Mouse (Mus musculus) brain, embryonic 14.5 days (tissue): Measurements from ENCODE around the gene Utp3. TPM values are rescaled to one million over a fixed set of nuclear protein-coding genes. Genes with fewer than 3 reads are reported as not detected.

ENCODE experiments used
- DNase-seq: peaks from one replicate; pipeline ENCODE4 v3.0.0-alpha.2; 2011; ENCODE audit warnings: low read depth
- CTCF ChIP-seq: fragments of 200-500 bp; IDR thresholded peaks from 2 replicates; pipeline ENCODE4 v1.5.1; 2012; ENCODE audit warnings: inconsistent platforms, mild to moderate bottlenecking, moderate library complexity, borderline replicate concordance; ENCODE audit not compliant: insufficient read depth, insufficient read length; ENCODE audit errors: extremely low read depth
- POLR2A ChIP-seq: fragments of 200-500 bp; IDR thresholded peaks from 2 replicates; pipeline ENCODE4 v1.6.1; 2012; ENCODE audit warnings: mild to moderate bottlenecking, inconsistent platforms, borderline replicate concordance; ENCODE audit not compliant: poor library complexity, insufficient read depth, insufficient read length, severe bottlenecking; ENCODE audit errors: extremely low read depth
- polyA plus RNA-seq: library from polyadenylated mRNA; depleted of rRNA; stranded (reverse); fragments of >200 nt; gene quantifications from 2 replicates; pipeline ENCODE4 v1.2.3, GENCODE M21; 2012

Gene Utp3
- polyA plus RNA-seq, 1 experiment = 31.7 TPM

DNA sequence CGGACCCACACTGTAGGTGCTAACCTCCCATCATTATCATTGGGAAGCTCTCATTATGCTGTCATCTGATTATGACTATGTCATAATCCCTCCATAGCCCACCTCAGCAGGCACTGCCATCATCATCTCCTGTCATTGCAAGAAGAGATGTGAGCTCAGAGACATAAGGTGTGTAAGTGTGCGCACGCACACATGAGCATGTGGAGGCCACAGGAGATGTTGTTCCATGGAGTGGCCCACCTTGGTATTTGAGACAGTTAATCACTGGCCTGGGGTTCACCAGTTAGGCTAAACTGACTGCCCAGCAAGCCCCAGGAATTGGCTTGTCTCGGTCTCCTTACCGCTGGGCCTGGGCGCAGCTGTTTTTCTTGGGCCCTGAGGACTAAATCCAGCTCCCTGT is 27.1 kb downstream of the Utp3 start:
- TF ChIP-seq CTCF (no peak), POLR2A (no peak)
- no peak for DNase-seq

DNA sequence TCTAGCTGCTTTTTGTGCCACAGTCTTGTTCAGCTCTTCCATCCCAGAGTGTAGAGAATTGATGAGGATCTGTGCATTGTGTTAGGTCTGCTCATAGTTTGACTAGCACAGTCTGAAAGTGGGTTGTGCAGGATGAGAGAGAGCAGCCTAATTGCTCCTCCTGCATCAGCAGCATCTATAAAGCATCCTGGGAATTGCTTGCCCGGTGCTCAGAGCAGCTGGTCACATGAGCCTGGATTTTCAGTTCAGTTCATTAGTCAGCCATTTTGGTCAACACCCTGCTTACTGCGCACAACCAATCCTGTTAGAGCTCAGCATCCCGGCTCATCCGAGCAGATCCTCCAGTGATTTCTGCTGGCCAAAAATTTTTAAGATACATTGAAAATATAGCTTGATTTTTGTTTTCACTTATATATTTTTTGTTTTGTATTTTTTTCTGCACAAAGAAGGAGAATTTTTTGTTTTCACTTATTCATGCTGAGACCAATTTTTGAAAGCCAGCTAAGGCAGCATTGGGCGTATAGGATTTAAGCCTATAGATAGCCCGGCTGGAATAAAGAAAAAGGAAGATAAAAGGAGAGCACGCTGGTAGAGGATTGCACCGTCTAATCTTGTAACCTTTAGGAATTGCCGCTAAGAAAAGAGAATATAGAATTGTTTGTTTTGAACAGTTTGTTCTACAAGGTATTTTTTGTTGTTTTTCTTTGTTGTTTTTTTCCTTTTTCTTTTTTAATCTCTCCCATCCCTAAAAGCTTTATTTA is 29.2 kb downstream of the Utp3 start:
- peak; percentile 99 for DNase-seq
- TF ChIP-seq POLR2A (peak; percentile 62; the same call in 1 of the 2 replicates), CTCF (no peak)

DNA sequence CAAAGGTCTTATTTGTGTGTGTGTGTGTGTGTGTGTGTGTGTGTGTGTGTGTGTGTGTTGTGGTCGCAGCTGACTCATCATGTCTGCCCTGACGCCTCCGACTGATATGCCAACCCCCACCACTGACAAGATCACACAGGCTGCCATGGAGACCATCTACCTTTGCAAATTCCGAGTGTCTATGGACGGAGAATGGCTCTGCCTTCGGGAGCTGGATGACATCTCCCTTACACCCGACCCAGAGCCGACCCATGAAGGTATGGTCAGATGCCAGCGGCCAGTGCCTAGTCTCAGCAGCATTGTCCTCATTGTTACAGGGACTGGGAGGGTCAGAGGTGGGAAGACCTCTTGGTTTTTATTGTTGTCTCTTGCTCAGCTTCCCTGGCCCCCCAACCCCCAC is 29.8 kb downstream of the Utp3 start:
- DNase-seq = peak; percentile 79
- TF ChIP-seq CTCF (no peak), POLR2A (no peak)

DNA sequence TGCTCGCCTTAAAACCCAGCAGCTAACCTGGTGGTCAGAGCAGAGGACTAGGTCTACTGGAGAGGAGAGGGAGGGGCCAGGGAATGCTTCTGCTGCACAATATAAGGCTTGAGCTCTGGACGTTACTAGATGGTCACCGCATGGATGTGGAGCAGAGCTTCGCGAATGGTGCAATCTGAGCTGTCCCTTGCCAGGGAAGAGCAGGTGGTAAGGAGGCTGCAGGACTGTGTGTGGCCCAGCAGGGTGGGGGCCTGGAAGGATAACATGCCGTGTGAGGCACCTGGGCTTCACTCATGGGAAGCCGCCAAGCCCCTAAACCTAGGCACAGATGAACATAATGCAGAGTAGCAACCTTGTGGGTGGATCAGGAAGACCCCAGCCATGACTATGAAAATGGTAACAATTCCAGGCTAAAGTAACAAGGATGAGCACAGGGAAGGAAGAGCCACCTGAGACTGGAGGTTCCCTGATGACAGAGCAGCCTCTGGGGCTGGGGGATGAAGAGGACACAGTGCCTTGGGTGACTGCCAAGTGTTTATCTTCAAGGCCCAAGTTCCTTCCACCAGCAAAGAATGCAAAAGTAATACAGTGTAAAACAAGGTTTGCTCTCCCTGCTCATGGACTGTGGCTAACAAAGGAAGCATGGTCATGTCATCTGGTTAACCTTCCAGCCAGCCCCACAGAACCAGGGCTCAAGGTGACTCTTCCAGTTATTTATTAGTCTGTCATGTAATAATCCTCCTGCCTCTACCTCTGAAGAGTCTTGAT is 32.3 kb downstream of the Utp3 start:
- DNase-seq = no peak
- TF ChIP-seq CTCF (no peak), POLR2A (no peak)

DNA sequence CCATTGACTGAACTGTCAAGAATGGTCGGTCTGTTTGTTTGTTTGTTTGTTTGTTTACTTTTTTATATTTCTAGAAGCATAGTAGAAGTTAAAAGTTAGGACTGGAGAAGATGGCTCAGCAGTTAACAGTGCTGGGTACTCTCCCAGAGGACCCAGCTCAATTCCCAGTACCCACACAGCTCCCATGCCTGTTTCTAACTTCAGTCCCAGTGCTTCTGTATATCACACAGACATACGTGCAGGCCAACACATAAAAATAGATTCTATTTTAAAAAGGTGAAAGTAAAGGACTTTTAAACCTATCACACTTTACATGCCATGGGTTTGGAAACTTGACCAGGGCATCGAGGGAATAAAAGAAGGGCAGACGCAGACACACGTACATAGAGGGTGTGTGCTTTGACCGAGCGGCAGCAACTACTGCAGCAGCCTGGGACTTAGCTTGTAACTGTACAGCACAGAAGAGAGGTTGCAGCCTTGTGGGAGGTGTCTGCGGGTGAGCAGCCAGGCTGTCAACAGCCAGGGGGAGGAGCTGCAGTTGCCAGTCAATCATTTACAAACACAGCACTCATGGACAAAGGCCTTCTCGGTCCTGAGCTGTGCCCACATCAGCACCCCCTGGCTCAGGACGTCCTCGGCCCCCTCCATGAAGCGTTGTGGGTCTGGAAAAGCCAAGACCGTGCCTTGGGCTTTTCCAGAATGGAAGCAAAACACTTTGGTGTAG is 33.1 kb downstream of the Utp3 start:
- no peak for TF ChIP-seq CTCF
- TF ChIP-seq POLR2A = no peak
- DNase-seq = peak; percentile 80

DNA sequence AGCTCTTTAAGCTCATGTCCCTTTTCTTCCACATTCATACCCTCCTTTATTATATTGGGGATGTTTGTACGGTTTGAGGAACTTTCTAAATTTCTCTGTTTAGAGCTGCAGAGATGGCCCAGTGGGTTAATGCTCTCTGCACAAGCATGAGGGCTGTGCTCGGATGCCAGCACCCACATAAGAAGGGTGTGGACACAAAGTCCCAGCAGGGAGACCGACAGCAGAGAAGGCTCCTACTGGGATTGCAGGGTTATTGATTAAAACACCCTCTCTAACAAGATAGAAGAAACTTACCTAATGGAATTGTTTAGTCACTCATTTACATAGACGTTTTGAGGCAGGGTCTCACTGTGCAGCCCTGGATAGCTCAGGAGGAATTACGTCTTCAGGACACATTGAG is 34.2 kb downstream of the Utp3 start:
- no peak for DNase-seq
- no peak for TF ChIP-seq POLR2A
- no peak for TF ChIP-seq CTCF

DNA sequence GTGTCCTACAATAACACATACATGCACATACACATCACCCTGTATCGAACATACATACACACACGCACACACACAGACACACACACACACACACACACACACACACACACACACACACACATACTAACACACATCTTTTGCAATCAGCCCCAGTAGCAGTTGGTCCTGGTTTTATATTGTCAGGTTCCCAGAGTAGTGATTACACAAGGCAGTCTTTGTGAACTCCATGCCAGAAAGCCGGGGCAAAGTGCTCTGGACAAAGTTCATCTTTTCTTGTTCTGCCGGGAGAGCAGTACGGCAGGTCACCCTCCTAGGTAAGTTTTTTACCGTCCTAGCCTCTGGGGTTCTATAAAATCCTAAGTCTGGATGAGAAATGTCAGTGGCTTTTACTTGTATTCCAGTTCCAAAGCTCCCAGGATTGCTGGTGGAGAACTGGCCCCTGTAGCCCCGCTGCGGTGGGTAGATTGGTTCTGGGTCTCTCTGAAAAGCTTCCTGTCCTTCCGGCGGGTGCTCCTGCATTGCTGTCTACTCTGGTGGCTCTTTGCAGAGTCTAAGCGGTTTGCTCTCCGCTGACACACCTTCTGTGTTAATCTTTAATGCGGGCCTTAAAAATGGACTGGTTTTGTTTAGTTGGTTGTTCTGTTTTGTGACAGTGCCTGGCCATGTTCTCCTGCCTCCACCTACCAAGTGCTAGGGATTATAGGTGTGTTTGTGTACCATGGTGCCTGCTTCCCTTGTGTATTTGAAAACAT is 39.3 kb downstream of the Utp3 start:
- TF ChIP-seq CTCF (no peak), POLR2A (no peak)
- no peak for DNase-seq

DNA sequence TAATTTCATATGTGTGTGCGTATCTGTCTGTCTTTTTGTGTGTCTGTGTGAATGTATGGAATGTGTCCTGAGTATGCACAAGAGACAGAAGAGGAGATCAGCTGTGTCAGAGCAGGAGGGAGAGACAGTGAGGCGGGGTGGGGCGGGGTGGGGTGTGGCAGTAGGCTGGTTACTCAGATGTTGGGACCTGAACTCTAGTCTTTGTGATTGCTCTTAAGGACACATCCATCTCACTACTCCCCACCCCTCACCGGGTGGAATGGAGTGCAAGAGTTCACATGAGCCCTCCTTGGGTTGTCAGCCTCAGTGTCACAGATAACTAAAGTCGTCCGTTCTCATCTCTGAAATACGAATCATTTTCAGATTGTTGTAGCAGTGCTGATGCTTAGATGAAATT is 39.9 kb downstream of the Utp3 start:
- no peak for DNase-seq
- no peak for TF ChIP-seq POLR2A

DNA sequence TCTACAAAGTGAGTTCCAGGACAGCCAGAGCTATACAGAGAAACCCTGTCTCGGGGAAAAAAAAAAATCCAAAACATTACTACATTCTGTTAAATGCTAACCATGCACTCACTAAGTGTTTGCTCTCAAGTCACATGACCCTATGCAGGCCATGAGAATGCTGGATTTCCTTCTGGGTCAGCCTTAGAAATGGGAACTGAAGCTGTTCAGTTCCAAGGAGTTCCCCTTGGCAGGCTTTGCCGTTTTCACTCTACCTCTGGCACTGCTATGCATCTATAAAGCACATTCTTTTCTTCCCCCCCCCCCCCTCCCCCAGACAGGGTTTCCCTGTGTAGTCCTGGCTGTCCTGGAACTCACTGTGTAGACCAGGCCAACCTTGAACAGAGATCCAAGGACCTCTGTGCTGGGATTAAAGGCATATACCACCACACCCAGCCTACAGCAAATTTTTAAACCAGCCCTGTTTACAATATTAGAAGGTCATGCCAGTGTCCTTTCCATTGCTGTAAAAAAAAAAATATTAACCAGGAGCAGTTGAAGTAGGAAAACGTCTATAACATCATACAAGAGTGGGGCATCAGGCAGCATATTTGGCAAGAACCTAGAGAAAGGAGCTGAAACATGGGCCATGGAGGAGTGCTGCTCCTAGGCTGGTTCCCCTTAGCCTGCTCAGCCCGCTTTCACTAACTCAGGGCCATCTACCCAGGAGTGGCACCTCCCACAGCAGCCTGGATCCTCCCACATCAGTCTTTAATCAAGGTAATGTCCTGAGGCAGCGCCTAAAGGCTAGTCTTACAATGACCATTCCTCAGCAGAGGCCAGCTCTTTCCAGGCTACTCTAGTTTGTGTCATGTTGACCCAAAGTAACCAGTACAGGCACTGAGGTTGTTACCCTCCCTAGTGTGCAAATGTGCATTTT is 41.5 kb downstream of the Utp3 start:
- no peak for DNase-seq
- TF ChIP-seq POLR2A (no peak), CTCF (no peak)

DNA sequence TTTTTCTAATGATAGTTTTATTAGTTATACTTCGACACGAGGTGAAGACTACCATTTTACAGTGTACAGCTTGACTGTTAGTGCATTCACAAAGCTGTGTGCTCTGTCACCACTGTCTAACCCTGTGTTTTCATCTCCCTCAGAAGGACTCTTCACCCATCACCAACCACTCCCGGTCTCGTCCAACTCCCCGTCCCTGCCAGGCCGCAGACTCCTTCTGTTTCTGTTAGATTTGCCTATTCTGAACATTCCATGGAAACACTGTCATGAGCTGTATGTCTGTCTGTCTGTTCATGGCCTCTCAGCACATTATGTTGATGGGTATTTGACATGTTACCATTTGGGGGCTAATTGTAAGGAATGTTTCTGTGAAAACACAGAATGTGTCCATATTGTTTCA is 44.7 kb downstream of the Utp3 start:
- TF ChIP-seq CTCF (no peak), POLR2A (no peak)
- DNase-seq = no peak
